ENCODE assay signal across 20 mouse cellular contexts in genomic region chr7:57050906-57051635, GRCm38 (mm10).
A peak's percentile ranks its signal among the peaks of the same experiment; 100 is the strongest.
DNase-seq lines count a peak whose midpoint lies in the region; ATAC-seq lines count a peak whose summit lies in the region.
"Had no signal": no experiment of that assay in that cellular context is flagged by ENCODE, and none has a peak within 500 bp of the region (broad histone marks: within the 10 kb centered on the region; RNA-seq: fewer than 3 reads in every experiment).

No protein-coding gene starts in this region.

- peak; percentile 50; the same call in 1 of the 2 replicates for ATAC-seq in frontal cortex, adult (ENCODE audit: low TSS enrichment)
- ATAC-seq in forebrain, embryonic 15.5 days (replicated peaks): peak; percentile 71
- ATAC-seq in midbrain, embryonic 15.5 days (replicated peaks): peak; percentile 95
- no peak for ATAC-seq in kidney, embryonic 15.5 days (replicated peaks; ENCODE audit: low FRiP score)
- ATAC-seq: intestine, embryonic 16.5 days; lung, postnatal 0 days had no signal

- no peaks in the 10 kb centered on the region for H3K9me3 ChIP-seq in forebrain, embryonic 15.5 days
- no peaks in the 10 kb centered on the region for H3K9me3 ChIP-seq in midbrain, embryonic 15.5 days
- H3K9me3 ChIP-seq in kidney, embryonic 15.5 days (replicated peaks): no peaks in the 10 kb centered on the region
- H3K9me3 ChIP-seq: embryonic facial prominence, embryonic 13.5 days; heart, embryonic 15.5 days had no signal

- WGBS in forebrain, embryonic 15.5 days: 43% methylated on average over 1 of the region's 1 CpGs
- WGBS in midbrain, embryonic 15.5 days: 51% methylated on average over 1 of the region's 1 CpGs
- 87% methylated on average over 1 of the region's 1 CpGs for WGBS in kidney, embryonic 15.5 days

- H3K36me3 ChIP-seq in forebrain, embryonic 15.5 days: no peaks in the 10 kb centered on the region
- H3K36me3 ChIP-seq in midbrain, embryonic 15.5 days (replicated peaks): no peaks in the 10 kb centered on the region
- H3K36me3 ChIP-seq in kidney, embryonic 15.5 days: no peaks in the 10 kb centered on the region
- H3K36me3 ChIP-seq: embryonic facial prominence, embryonic 13.5 days; heart, embryonic 15.5 days had no signal

- DNase-seq in frontal cortex, postnatal 10 days (ENCODE audit: low spot score in 2 of 2): no peak
- DNase-seq in brain, adult 2 months (ENCODE audit: low read depth, low spot score): peak; percentile 60
- no peak for DNase-seq in cerebellum, adult 18-20 months
- DNase-seq in kidney, postnatal 4 days: no peak
- DNase-seq: adrenal gland, postnatal 25 days; cerebellum, adult 9-10 months; gastrocnemius, postnatal 36 days; heart, postnatal 4 days; liver had no signal

- no peak overlapping the region for H3K4me2 ChIP-seq in forebrain, embryonic 15.5 days (replicated peaks)
- H3K4me2 ChIP-seq in midbrain, embryonic 15.5 days: no peak overlapping the region
- no peak overlapping the region for H3K4me2 ChIP-seq in kidney, embryonic 15.5 days
- H3K4me2 ChIP-seq: embryonic facial prominence, embryonic 13.5 days; heart, embryonic 15.5 days had no signal

- H3K27ac ChIP-seq in forebrain, embryonic 15.5 days (replicated peaks): 0 out of 2 replicates have a peak overlapping the region, but pooled peaks have one; percentile 27
- peak overlapping the region; percentile 55 for H3K27ac ChIP-seq in midbrain, embryonic 15.5 days
- no peak overlapping the region for H3K27ac ChIP-seq in kidney, embryonic 15.5 days
- H3K27ac ChIP-seq: embryonic facial prominence, embryonic 13.5 days; heart, embryonic 15.5 days; kidney, postnatal 0 days; stomach, postnatal 0 days had no signal

- no peaks in the 10 kb centered on the region for H3K4me1 ChIP-seq in forebrain, embryonic 15.5 days
- peaks cover 10% of the 10 kb centered on the region for H3K4me1 ChIP-seq in midbrain, embryonic 15.5 days
- H3K4me1 ChIP-seq in kidney, embryonic 15.5 days: no peaks in the 10 kb centered on the region
- H3K4me1 ChIP-seq: embryonic facial prominence, embryonic 13.5 days; heart, embryonic 15.5 days had no signal

- H3K9ac ChIP-seq in forebrain, embryonic 15.5 days (replicated peaks): no peak overlapping the region
- no peak overlapping the region for H3K9ac ChIP-seq in midbrain, embryonic 15.5 days
- no peak overlapping the region for H3K9ac ChIP-seq in kidney, embryonic 15.5 days
- H3K9ac ChIP-seq: embryonic facial prominence, embryonic 13.5 days; heart, embryonic 15.5 days had no signal

- no peak overlapping the region for H3K4me3 ChIP-seq in forebrain, embryonic 15.5 days
- no peak overlapping the region for H3K4me3 ChIP-seq in midbrain, embryonic 15.5 days
- H3K4me3 ChIP-seq in kidney, embryonic 15.5 days (replicated peaks): no peak overlapping the region
- H3K4me3 ChIP-seq: embryonic facial prominence, embryonic 13.5 days; heart, embryonic 15.5 days had no signal

- H3K27me3 ChIP-seq in forebrain, embryonic 15.5 days: no peaks in the 10 kb centered on the region
- H3K27me3 ChIP-seq in midbrain, embryonic 15.5 days (replicated peaks): no peaks in the 10 kb centered on the region
- H3K27me3 ChIP-seq in kidney, embryonic 15.5 days: no peaks in the 10 kb centered on the region
- H3K27me3 ChIP-seq: CH12.LX; embryonic facial prominence, embryonic 13.5 days; heart, embryonic 15.5 days had no signal
